Mouse (Mus musculus): ENCODE results near the gene Gnb2.

The Gnb2 gene

GRCm38 (mm10) chr5:137533117-137533827 lies at the start of gene Gnb2, which contains the start of gene Epo:
TSS of gene Gnb2 (minus strand) at chr5:137533510.
TSS of gene Epo (minus strand) at chr5:137533242.
- DNase-seq = peak; percentile 98

- no peak for DNase-seq
These were observed 49.4 kb upstream of the Gnb2 start for GRCm38 (mm10) chr5:137582702-137583101.

- no peak for DNase-seq
These were observed 46.9 kb upstream of the Gnb2 start for GRCm38 (mm10) chr5:137580246-137580645.

GRCm38 (mm10) chr5:137574470-137574901 lies 41.2 kb upstream of the Gnb2 start:
- peak; percentile 45 for DNase-seq

- no peak for DNase-seq
These were observed 37.6 kb upstream of the Gnb2 start for GRCm38 (mm10) chr5:137570691-137571586.

GRCm38 (mm10) chr5:137570181-137570580 lies 36.9 kb upstream of the Gnb2 start:
- DNase-seq = no peak

- DNase-seq = no peak
These were observed 36.4 kb upstream of the Gnb2 start, which contains the start of gene Tfr2 for GRCm38 (mm10) chr5:137569665-137570064. TSS of gene Tfr2 (plus strand) at chr5:137569840.

GRCm38 (mm10) chr5:137569031-137569430 lies 35.7 kb upstream of the Gnb2 start:
- DNase-seq = no peak

- DNase-seq = no peak
These were observed 35.0 kb upstream of the Gnb2 start for GRCm38 (mm10) chr5:137568223-137568798.

GRCm38 (mm10) chr5:137566416-137566815 lies 33.1 kb upstream of the Gnb2 start:
- DNase-seq = no peak

GRCm38 (mm10) chr5:137565744-137566143 lies 32.4 kb upstream of the Gnb2 start:
- no peak for DNase-seq

GRCm38 (mm10) chr5:137562965-137563364 lies 29.7 kb upstream of the Gnb2 start:
- DNase-seq = no peak

- no peak for DNase-seq
These were observed 28.2 kb upstream of the Gnb2 start for GRCm38 (mm10) chr5:137561556-137561955.

- no peak for DNase-seq
These were observed 20.6 kb upstream of the Gnb2 start for GRCm38 (mm10) chr5:137553898-137554297.

GRCm38 (mm10) chr5:137553411-137553837 lies 20.1 kb upstream of the Gnb2 start, which contains the start of gene Actl6b:
TSS of gene Actl6b (plus strand) at chr5:137553517.
- DNase-seq = peak; percentile 93

GRCm38 (mm10) chr5:137553000-137553399 lies 19.7 kb upstream of the Gnb2 start:
- no peak for DNase-seq

- no peak for DNase-seq
These were observed 17.8 kb upstream of the Gnb2 start for GRCm38 (mm10) chr5:137551119-137551518.

GRCm38 (mm10) chr5:137549840-137550239 lies 16.5 kb upstream of the Gnb2 start:
- no peak for DNase-seq

GRCm38 (mm10) chr5:137545596-137545995 lies 12.3 kb upstream of the Gnb2 start:
- DNase-seq = no peak

GRCm38 (mm10) chr5:137544926-137545325 lies 11.6 kb upstream of the Gnb2 start:
- no peak for DNase-seq

- DNase-seq = no peak
These were observed 8.6 kb upstream of the Gnb2 start for GRCm38 (mm10) chr5:137541768-137542540.

- DNase-seq = no peak
These were observed 7.7 kb upstream of the Gnb2 start for GRCm38 (mm10) chr5:137540991-137541390.

Data from right cerebral cortex, postnatal 14 days (tissue).